ENCODE assay signal across 23 mouse cellular contexts in the genomic region with DNA sequence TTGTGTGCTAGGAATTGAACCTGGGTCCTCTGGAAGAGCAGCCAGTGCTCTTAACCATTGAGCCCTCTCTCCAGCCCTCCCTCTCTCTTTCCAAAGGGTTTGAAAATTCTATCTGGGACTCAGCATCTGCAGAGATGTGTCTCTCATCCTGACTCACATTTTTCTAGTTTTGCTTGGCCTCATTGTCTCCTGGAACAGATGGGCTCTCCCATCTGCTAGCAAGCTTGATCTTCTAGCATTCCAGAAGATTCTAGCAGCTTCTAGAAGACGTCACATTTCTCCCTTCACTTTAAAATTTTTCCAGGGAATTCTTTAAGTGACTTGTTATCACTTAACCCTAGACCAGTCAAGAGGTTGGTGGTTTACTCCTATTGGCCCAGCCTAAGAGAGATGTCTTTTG. TPM values are rescaled to one million over a fixed set of nuclear protein-coding genes. Genes with fewer than 3 reads are reported as not detected.
DNase-seq lines count a peak whose midpoint lies in the region; TF ChIP-seq lines count a peak whose summit lies in the region.
"Had no signal": no experiment of that assay in that cellular context is flagged by ENCODE, and none has a peak within 500 bp of the region (broad histone marks: within the 10 kb centered on the region; RNA-seq: fewer than 3 reads in every experiment).

No protein-coding gene starts in this region.

- H3K27ac ChIP-seq in layer of hippocampus, adult 2 months = no peak overlapping the region
- H3K27ac ChIP-seq in left cerebral cortex, adult 2 months = no peak overlapping the region
- H3K27ac ChIP-seq: forebrain, embryonic 10.5 days; forebrain, embryonic 13.5 days; heart, embryonic 15.5 days; hindbrain, embryonic 10.5 days; hindbrain, embryonic 13.5 days had no signal

- no peak overlapping the region for H3K4me3 ChIP-seq in layer of hippocampus, adult 2 months
- H3K4me3 ChIP-seq in left cerebral cortex, adult 2 months = no peak overlapping the region
- H3K4me3 ChIP-seq: forebrain, embryonic 10.5 days; forebrain, embryonic 13.5 days; heart, embryonic 12.5 days; heart, embryonic 15.5 days; hindbrain, embryonic 10.5 days; hindbrain, embryonic 13.5 days had no signal

- peak; percentile 14 to 21 for DNase-seq in layer of hippocampus, adult 2 months (ENCODE audit: low spot score in 2 of 2)
- no peak for DNase-seq in layer of hippocampus, postnatal 10 days (ENCODE audit: low spot score in 2 of 2)
- peak; percentile 20 to 58 for DNase-seq in left cerebral cortex, postnatal 14 days (ENCODE audit: low spot score in 2 of 2)
- no peak for DNase-seq in left cerebral cortex, adult 2 months (ENCODE audit: extremely low spot score in 1 of 2, low spot score in 2 of 2)
- DNase-seq in right cerebral cortex, postnatal 10 days (ENCODE audit: low spot score in 2 of 2) = peak; percentile 39 to 62
- no peak for DNase-seq in right cerebral cortex, postnatal 25 days
- DNase-seq in telencephalon, adult 2 months (ENCODE audit: low read depth, low spot score) = peak; percentile 60
- no peak for DNase-seq in adrenal gland, postnatal 4 days (ENCODE audit: low spot score in 2 of 2)
- DNase-seq: adrenal gland, adult 2 months; adrenal gland, postnatal 14 days; cerebellum, adult 18-20 months; cerebellum, adult 9-10 months; cerebellum, postnatal 14 days; gastrocnemius, postnatal 25 days; heart, adult 18-20 months; heart, postnatal 10 days; heart, postnatal 36 days had no signal

- intact Hi-C loops in left cerebral cortex, postnatal 14 days (cut with DNase I) = no loop called here
- intact Hi-C loops in left cerebral cortex, adult 2 months (cut with DNase I) = no loop called here

- TF ChIP-seq CTCF in layer of hippocampus, adult 2 months (conservative IDR thresholded peaks at IDR 0.05) = no peak
- no peak for TF ChIP-seq CTCF in left cerebral cortex, adult 2 months (IDR thresholded peaks at IDR 0.05)

RNA-seq across cellular contexts. Expression of gene Zdhhc17, which starts 26.9 kb away (rescaled TPM):
- total RNA-seq in layer of hippocampus, adult 2 months (2021) = 100 to 1,000 TPM; 105 to 110 TPM
- total RNA-seq in layer of hippocampus, postnatal 10 days (2021) = 10 to 100 TPM; 75.4 to 82.2 TPM
- total RNA-seq in left cerebral cortex, postnatal 14 days (2021) = 10 to 100 TPM; 87.8 to 89.5 TPM
- 100 to 1,000 TPM; 113 to 128 TPM for total RNA-seq in left cerebral cortex, adult 2 months (2021)
- total RNA-seq in adrenal gland, postnatal 4 days (2021) = 10 to 100 TPM; 41.2 to 45.4 TPM

Comparison
In these comparisons a context has a peak if more than half of its experiments do, and no peak if none do; other contexts are left out.
1. DNase-seq: peak in layer of hippocampus, adult 2 months (2 of 2), left cerebral cortex, postnatal 14 days (2 of 2), right cerebral cortex, postnatal 10 days (2 of 2) and telencephalon, adult 2 months (single experiment); none in layer of hippocampus, postnatal 10 days (0 of 2), left cerebral cortex, adult 2 months (0 of 2), right cerebral cortex, postnatal 25 days (single experiment) and adrenal gland, postnatal 4 days (0 of 2).